Mouse (Mus musculus) midbrain, embryonic 11.5 days (tissue): ENCODE results near the gene Gm21775. TPM values are rescaled to one million over a fixed set of nuclear protein-coding genes. Genes with fewer than 3 reads are reported as not detected.
"Not testable (repeated sequence)": the region's sequence is repeated elsewhere in the genome, so short reads cannot be mapped to it uniquely, and the experiment has no call there.

Experiments used
- ATAC-seq: fragments of 200-750 bp; cut with Nextera tagmentation; 2 replicates; pipeline ENCODE4 v1.8.0; 2017; ENCODE audit warnings: moderate TSS enrichment, moderate library complexity; ENCODE audit not compliant: low FRiP score
- DNase-seq: peaks from one replicate; pipeline ENCODE4 v3.0.0; 2015; ENCODE audit warnings: low spot score; ENCODE audit errors: missing footprints
- H3K27ac ChIP-seq: fragments of 300-500 bp; sonication (generic); 2 replicates; pipeline ENCODE4 v1.5.1; 2014; ENCODE audit warnings: low read depth, low read length
- H3K27me3 ChIP-seq: fragments of 300-500 bp; sonication (generic); 2 replicates; pipeline ENCODE4 v1.6.1; 2014; ENCODE audit warnings: mild to moderate bottlenecking, low read length, moderate library complexity, mixed read lengths; ENCODE audit not compliant: control insufficient read depth, insufficient read depth
- H3K36me3 ChIP-seq: fragments of 300-500 bp; sonication (generic); 2 replicates; pipeline ENCODE4 v1.6.1; 2014; ENCODE audit warnings: mild to moderate bottlenecking, low read length, moderate library complexity, mixed read lengths; ENCODE audit not compliant: control insufficient read depth, insufficient read depth
- H3K4me1 ChIP-seq: fragments of 300-500 bp; sonication (generic); 2 replicates; pipeline ENCODE4 v1.6.1; 2014; ENCODE audit warnings: low read length; ENCODE audit not compliant: control insufficient read depth, insufficient read depth
- H3K4me2 ChIP-seq: fragments of 300-500 bp; sonication (generic); 2 replicates; pipeline ENCODE4 v1.6.1; 2014; ENCODE audit warnings: mild to moderate bottlenecking, moderate library complexity
- H3K4me3 ChIP-seq: fragments of 300-500 bp; sonication (generic); 2 replicates; pipeline ENCODE4 v1.5.1; 2014; ENCODE audit warnings: low read depth, low read length
- H3K9ac ChIP-seq: fragments of 300-500 bp; sonication (generic); 2 replicates; pipeline ENCODE4 v1.6.1; 2014; ENCODE audit warnings: low read length
- H3K9me3 ChIP-seq: fragments of 300-500 bp; sonication (generic); 2 replicates; pipeline ENCODE4 v1.6.1; 2016; ENCODE audit warnings: low read length; ENCODE audit not compliant: control insufficient read depth
- WGBS: fragments of 180-500 bp; shearing (Covaris S2); extraction: QIAGEN DNeasy Blood & Tissue Kit; methylation state at CpG from one replicate; pipeline ENCODE4 v1.1.7; 2014; 5-methylcytosine and 5-hydroxymethylcytosine counted together
- polyA plus RNA-seq: library from polyadenylated mRNA; unstranded; fragments of >200 nt; fragmentation: Nextera tagmentation; extraction: Ambion mirVana; gene quantifications from 2 replicates; pipeline ENCODE4 v1.2.1, GENCODE M21; 2014

Gm21775 gene
- polyA plus RNA-seq = not detected in 2 replicates

GRCm38 (mm10) chrY:10553153-10553552 lies at the start of gene Gm21775:
Gene Gm21775 (plus strand): TSS chrY:10553453.
- WGBS = 82% methylated on average over 1 of the region's 5 CpGs
- not testable (repeated sequence) for DNase-seq, ATAC-seq, H3K36me3 ChIP-seq, H3K9me3 ChIP-seq, H3K4me1 ChIP-seq, H3K9ac ChIP-seq, H3K4me3 ChIP-seq, H3K4me2 ChIP-seq, H3K27me3 ChIP-seq, H3K27ac ChIP-seq

GRCm38 (mm10) chrY:10535942-10536341 lies 17.3 kb upstream of the Gm21775 start, which contains the start of gene Gm20737:
Gene Gm20737 (minus strand): TSS chrY:10536042.
- DNase-seq, H3K4me3 ChIP-seq, ATAC-seq, H3K36me3 ChIP-seq, H3K4me2 ChIP-seq, H3K4me1 ChIP-seq, H3K9ac ChIP-seq, H3K27me3 ChIP-seq, H3K27ac ChIP-seq, H3K9me3 ChIP-seq: not testable (repeated sequence)

Other genes starting within 250 kb of the Gm21775 start
- not detected in 2 replicates for gene Gm20834, start 228.9 kb upstream of the Gm21775 start, polyA plus RNA-seq
- not detected in 2 replicates for gene Gm28510, start 140.7 kb upstream of the Gm21775 start, polyA plus RNA-seq
- gene Gm20737, start 17.4 kb upstream of the Gm21775 start, polyA plus RNA-seq = not detected in 2 replicates
- gene Gm21900, start 62.9 kb downstream of the Gm21775 start, polyA plus RNA-seq = not detected in 2 replicates
- not detected in 2 replicates for gene Gm20777, start 199.0 kb downstream of the Gm21775 start, polyA plus RNA-seq